Mouse (Mus musculus) hindbrain, embryonic 15.5 days (tissue): ENCODE results near the gene Cdkn2b. TPM values are rescaled to one million over a fixed set of nuclear protein-coding genes. Genes with fewer than 3 reads are reported as not detected.

Source experiments
- ATAC-seq: fragments of 200-750 bp; cut with Nextera tagmentation; 2 replicates; pipeline ENCODE4 v1.8.0; 2017; ENCODE audit warnings: low read depth, moderate number of reproducible peaks, moderate TSS enrichment; ENCODE audit not compliant: low FRiP score
- H3K27ac ChIP-seq: fragments of 300-500 bp; sonication (generic); replicated peaks from 2 replicates; pipeline ENCODE4 v1.5.1; 2015; ENCODE audit warnings: mild to moderate bottlenecking, inconsistent platforms
- H3K27me3 ChIP-seq: fragments of 300-500 bp; sonication (generic); 2 replicates; pipeline ENCODE4 v1.6.1; 2015; ENCODE audit warnings: control low read depth, inconsistent platforms
- H3K36me3 ChIP-seq: fragments of 300-500 bp; sonication (generic); 2 replicates; pipeline ENCODE4 v1.6.1; 2015; ENCODE audit warnings: control low read depth, inconsistent platforms
- H3K4me1 ChIP-seq: fragments of 300-500 bp; sonication (generic); replicated peaks from 2 replicates; pipeline ENCODE4 v1.6.1; 2015; ENCODE audit warnings: control low read depth, inconsistent platforms
- H3K4me2 ChIP-seq: fragments of 300-500 bp; sonication (generic); 2 replicates; pipeline ENCODE4 v1.6.1; 2015; ENCODE audit warnings: moderate library complexity, mild to moderate bottlenecking, inconsistent platforms
- H3K4me3 ChIP-seq: fragments of 300-500 bp; sonication (generic); 2 replicates; pipeline ENCODE4 v1.5.1; 2015; ENCODE audit warnings: mild to moderate bottlenecking, inconsistent platforms
- H3K9ac ChIP-seq: fragments of 300-500 bp; sonication (generic); 2 replicates; pipeline ENCODE4 v1.6.1; 2015; ENCODE audit warnings: inconsistent platforms
- H3K9me3 ChIP-seq: fragments of 300-500 bp; sonication (generic); 2 replicates; pipeline ENCODE4 v1.6.1; 2016; ENCODE audit warnings: control low read depth, inconsistent platforms
- WGBS: fragments of 180-500 bp; shearing (Covaris S2); methylation state at CpG from one replicate; pipeline ENCODE4 v1.1.7; 2015; 5-methylcytosine and 5-hydroxymethylcytosine counted together
- polyA plus RNA-seq: library from polyadenylated mRNA; unstranded; fragments of >200 nt; fragmentation: Nextera tagmentation; extraction: Ambion mirVana; gene quantifications from 2 replicates; pipeline ENCODE4 v1.2.1, GENCODE M21; 2015

Gene Cdkn2b
- polyA plus RNA-seq, 1 experiment from 2014 or later = 1.0 TPM

DNA sequence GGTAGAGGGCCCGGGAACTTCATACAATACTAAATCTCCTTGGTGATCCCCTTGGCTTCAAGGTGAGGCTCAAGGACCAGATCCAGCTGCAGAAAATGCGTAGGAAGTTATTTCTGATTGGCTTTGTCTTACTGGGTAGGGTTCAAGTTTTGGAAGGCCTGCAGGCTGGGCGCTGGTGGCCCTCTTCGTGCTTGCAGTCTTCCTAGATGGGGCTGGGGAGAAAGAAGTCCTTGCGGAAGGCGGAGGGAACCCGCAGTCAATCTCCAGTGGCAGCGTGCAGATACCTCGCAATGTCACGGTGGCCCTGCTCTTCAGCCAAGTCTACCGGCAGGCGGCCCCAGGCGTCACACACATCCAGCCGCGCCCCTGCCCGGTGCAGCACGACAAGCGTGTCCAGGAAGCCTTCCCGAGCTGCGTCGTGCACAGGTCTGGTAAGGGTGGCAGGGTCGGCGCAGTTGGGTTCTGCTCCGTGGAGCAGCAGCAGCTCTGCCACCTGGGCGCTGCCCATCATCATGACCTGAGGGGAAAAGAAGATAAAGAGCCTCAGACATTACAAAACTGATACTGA lies 4.0 kb downstream of the Cdkn2b start:
- Histone ChIP-seq H3K27ac (no peak overlapping the region), H3K4me2 (no peak overlapping the region), H3K9me3 (no peaks in the 10 kb centered on the region), H3K4me3 (no peak overlapping the region), H3K4me1 (peaks cover 7% of the 10 kb centered on the region), H3K36me3 (no peaks in the 10 kb centered on the region), H3K27me3 (peaks cover 93% of the 10 kb centered on the region), H3K9ac (no peak overlapping the region)
- WGBS = 2% methylated on average over 25 of the region's 25 CpGs
- no peak for ATAC-seq

- Histone ChIP-seq H3K9me3 (no peaks in the 10 kb centered on the region), H3K4me2 (no peak overlapping the region), H3K4me3 (no peak overlapping the region), H3K27me3 (peaks cover 89% of the 10 kb centered on the region), H3K27ac (no peak overlapping the region), H3K36me3 (no peaks in the 10 kb centered on the region), H3K9ac (no peak overlapping the region), H3K4me1 (peaks cover 4% of the 10 kb centered on the region)
- 4% methylated on average over 3 of the region's 3 CpGs for WGBS
- no peak for ATAC-seq
Measured at GRCm38 (mm10) chr4:89305691-89306090, 5.1 kb downstream of the Cdkn2b start.

DNA sequence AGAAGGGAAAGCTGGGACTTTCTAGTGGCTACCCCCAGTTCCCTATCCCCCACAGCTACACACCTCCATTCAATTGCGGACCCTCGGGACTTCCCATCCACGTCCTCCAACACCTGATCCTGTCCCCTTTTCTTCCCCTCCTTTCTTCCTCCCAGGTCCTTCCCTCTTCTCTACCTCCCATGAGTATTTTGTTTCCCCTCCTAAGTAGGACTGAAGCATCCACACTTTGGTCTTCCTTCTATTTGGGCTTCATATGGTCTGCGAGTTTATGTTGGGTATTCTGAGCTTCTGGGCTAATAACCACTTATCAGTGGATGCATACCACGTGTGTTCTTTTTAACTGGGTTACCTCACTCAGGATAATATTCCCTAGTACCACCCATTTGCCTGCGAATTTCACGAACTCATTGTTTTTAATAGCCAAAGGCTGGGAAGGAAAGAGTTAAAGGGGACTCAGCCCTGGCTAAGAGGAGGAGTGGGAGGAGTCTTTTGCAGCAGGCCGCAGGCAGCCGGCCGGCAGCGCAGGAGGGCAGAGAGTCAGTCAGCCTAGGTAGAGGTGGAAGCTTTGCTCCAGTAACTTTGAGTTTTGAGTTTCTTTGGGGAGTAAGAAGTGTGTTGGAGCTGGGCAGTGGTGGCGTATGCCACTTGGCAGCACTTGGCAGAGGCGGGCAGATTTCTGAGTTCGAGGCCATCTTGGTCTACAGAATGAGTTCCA lies 7.4 kb downstream of the Cdkn2b start:
- no peak overlapping the region for H3K27ac ChIP-seq
- no peaks in the 10 kb centered on the region for H3K36me3 ChIP-seq
- no peak overlapping the region for H3K4me2 ChIP-seq
- no peak overlapping the region for H3K9ac ChIP-seq
- no peak for ATAC-seq
- H3K4me1 ChIP-seq = no peaks in the 10 kb centered on the region
- under 1% methylated on average over 14 of the region's 14 CpGs for WGBS
- peaks cover 89% of the 10 kb centered on the region for H3K27me3 ChIP-seq
- no peak overlapping the region for H3K4me3 ChIP-seq
- H3K9me3 ChIP-seq = no peaks in the 10 kb centered on the region

GRCm38 (mm10) chr4:89302129-89302528 lies 8.7 kb downstream of the Cdkn2b start:
- no peak for ATAC-seq

GRCm38 (mm10) chr4:89299721-89300120 lies 11.1 kb downstream of the Cdkn2b start:
- Histone ChIP-seq H3K9ac (no peak overlapping the region), H3K27ac (no peak overlapping the region), H3K9me3 (no peaks in the 10 kb centered on the region), H3K4me1 (peaks cover 7% of the 10 kb centered on the region), H3K27me3 (peaks cover 86% of the 10 kb centered on the region), H3K4me2 (no peak overlapping the region), H3K4me3 (no peak overlapping the region), H3K36me3 (no peaks in the 10 kb centered on the region)
- 3% methylated on average over 2 of the region's 2 CpGs for WGBS
- ATAC-seq = no peak

More at GRCm38 (mm10) chr4:89302129-89302528, 8.7 kb downstream of the Cdkn2b start:
- no peaks in the 10 kb centered on the region for H3K9me3 ChIP-seq
- no peak overlapping the region for H3K27ac ChIP-seq
- H3K9ac ChIP-seq = no peak overlapping the region
- no peak overlapping the region for H3K4me3 ChIP-seq
- 0% methylated on average over 1 of the region's 1 CpGs for WGBS
- H3K4me2 ChIP-seq = no peak overlapping the region
- no peaks in the 10 kb centered on the region for H3K36me3 ChIP-seq
- no peaks in the 10 kb centered on the region for H3K4me1 ChIP-seq
- H3K27me3 ChIP-seq = peaks cover 86% of the 10 kb centered on the region

- peak; percentile 60 for ATAC-seq
- Histone ChIP-seq H3K27ac (no peak overlapping the region), H3K27me3 (peaks cover 88% of the 10 kb centered on the region), H3K4me1 (peaks cover 15% of the 10 kb centered on the region), H3K36me3 (no peaks in the 10 kb centered on the region), H3K9ac (no peak overlapping the region), H3K4me3 (peak overlapping the region; percentile 49), H3K9me3 (no peaks in the 10 kb centered on the region), H3K4me2 (peak overlapping the region; percentile 94)
- 2% methylated on average over 31 of the region's 31 CpGs for WGBS
Measured at GRCm38 (mm10) chr4:89295441-89296220, 15.2 kb downstream of the Cdkn2b start.

DNA sequence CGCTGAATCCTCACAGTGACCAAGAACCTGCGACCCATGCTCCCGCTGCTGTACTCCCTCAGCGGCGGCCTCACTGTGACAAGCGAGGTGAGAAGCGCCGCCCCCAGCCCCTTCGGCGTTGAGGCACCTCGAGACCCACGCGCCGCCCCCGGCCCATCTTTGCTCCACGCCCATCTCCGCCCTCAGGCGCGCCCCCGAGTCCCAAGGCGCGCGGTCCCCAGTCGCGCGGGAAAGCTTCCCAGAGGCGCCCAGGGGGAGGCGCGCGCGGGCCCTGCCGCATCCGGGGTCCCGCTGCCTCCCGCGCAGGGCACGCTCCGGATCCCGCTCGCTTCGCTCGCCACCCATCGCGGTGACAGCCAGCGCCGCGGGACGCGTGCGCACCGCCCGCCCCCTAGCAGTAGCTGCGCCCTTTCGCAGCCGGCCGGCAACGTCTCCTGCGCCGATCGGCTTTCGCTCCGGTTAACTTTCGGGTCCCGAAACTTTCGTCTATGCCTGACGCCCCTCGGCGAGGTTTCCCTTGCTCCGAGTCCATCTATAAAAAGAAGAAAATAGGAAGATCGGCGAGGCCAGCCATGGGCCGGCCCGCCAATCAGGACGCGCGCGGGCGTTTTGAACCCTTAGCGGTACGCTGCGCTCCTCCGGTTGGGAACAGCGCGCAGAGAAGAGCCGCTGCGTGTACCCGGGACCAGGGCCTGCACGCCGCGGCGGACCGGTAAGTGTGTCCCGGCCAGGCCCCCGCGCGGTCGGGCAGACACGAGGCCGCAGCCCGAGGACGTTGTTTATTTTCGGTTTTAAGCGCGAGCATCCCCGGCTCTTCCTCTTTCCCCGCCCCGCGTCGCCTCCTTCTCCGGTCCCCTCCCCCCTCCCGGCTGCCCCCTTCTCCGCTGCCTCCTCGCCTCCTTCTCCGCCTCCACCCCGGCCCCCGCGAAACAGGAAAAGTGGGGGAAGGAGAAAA lies 16.1 kb downstream of the Cdkn2b start, which contains the start of gene Cdkn2a:
Gene Cdkn2a, minus strand, starts transcription at position 168 of the 955 bp plus-strand sequence.
- Histone ChIP-seq H3K27me3 (peaks cover 88% of the 10 kb centered on the region), H3K9ac (peak within 1 kb of the TSS; percentile 32), H3K9me3 (no peaks in the 10 kb centered on the region), H3K4me3 (peak within 1 kb of the TSS; percentile 49), H3K36me3 (no peaks in the 10 kb centered on the region), H3K4me1 (peaks cover 15% of the 10 kb centered on the region), H3K27ac (no peak within 1 kb of the TSS), H3K4me2 (peak within 1 kb of the TSS; percentile 94)
- WGBS = under 1% methylated on average over 103 of the region's 117 CpGs
- ATAC-seq = peak; percentile 87

GRCm38 (mm10) chr4:89294091-89294485 lies 16.8 kb downstream of the Cdkn2b start:
- peak; percentile 21; the same call in 1 of the 2 replicates for ATAC-seq
- Histone ChIP-seq H3K27ac (no peak overlapping the region), H3K4me3 (peak overlapping the region; percentile 49), H3K36me3 (no peaks in the 10 kb centered on the region), H3K9ac (no peak overlapping the region), H3K4me1 (peaks cover 15% of the 10 kb centered on the region), H3K27me3 (peaks cover 88% of the 10 kb centered on the region), H3K9me3 (no peaks in the 10 kb centered on the region), H3K4me2 (peak overlapping the region; percentile 94)
- under 1% methylated on average over 26 of the region's 26 CpGs for WGBS

DNA sequence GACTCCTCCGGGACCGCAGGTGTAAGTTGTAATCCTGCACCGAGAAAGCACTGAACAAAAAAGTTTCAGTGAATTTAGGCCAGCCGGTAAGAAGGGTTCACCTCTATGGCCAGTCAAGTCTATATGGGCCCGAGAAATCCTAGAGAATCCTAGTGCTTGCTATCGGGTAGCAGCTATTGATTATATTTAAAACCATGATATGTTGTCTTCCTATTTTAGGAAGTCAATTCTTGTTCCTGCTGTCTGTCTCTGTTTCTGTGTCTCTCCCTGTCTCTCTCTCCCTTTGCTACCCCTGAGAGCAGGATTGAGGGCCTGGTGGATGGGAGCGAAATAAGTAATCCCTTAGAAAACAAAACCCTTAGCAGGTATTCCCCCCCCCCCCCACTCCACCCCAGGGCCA lies 17.3 kb downstream of the Cdkn2b start:
- Histone ChIP-seq H3K4me1 (peaks cover 15% of the 10 kb centered on the region), H3K27me3 (peaks cover 92% of the 10 kb centered on the region), H3K36me3 (no peaks in the 10 kb centered on the region), H3K9ac (no peak overlapping the region), H3K27ac (no peak overlapping the region), H3K4me2 (no peak overlapping the region), H3K4me3 (no peak overlapping the region), H3K9me3 (no peaks in the 10 kb centered on the region)
- no peak for ATAC-seq
- 6% methylated on average over 7 of the region's 7 CpGs for WGBS

DNA sequence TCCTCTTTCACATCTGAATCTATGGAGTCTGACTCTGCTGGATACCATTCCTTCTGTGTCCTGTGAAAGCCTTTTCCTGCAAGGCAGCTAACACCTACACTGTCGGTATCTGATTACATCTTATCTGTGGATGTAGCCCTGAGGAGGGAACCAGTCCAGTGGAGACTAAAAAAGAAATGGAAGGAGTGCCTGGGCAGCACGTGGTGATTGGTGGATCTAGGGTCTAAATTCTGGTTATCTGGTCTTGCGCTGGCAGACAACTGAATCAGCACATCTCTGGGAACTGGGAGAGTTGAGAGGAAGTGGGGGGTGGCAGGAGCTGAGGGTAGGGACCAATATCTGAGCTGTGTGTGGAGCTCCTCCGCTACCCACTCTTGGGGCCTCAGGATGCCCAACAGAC lies 21.8 kb downstream of the Cdkn2b start:
- ATAC-seq = no peak
- no peaks in the 10 kb centered on the region for H3K9me3 ChIP-seq

DNA sequence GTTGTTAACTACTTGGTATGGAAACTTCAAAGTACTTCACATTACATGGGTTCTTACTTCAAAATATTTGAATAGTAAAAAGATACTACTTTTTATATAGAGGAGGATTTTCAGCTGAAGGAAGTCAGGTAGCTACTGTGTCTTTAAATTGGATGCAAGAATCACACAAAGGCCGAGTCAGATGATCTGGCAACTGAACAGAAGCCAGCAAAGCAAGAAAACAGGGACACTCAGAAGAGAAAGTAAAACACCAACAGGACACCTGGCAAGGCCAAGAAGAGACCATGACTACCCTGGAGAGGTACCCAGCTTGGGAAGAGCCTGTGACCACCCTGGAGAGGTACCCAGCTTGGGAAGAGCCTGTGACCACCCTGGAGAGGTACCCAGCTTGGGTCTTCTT lies 24.3 kb downstream of the Cdkn2b start:
- no peaks in the 10 kb centered on the region for H3K9me3 ChIP-seq
- no peak overlapping the region for H3K27ac ChIP-seq

More for the DNA sequence above, 21.8 kb downstream of the Cdkn2b start:
- Histone ChIP-seq H3K9ac (no peak overlapping the region), H3K4me2 (no peak overlapping the region), H3K4me1 (peaks cover under 1% of the 10 kb centered on the region), H3K27ac (no peak overlapping the region), H3K36me3 (no peaks in the 10 kb centered on the region), H3K27me3 (peaks cover 86% of the 10 kb centered on the region), H3K4me3 (no peak overlapping the region)
- 2% methylated on average over 4 of the region's 4 CpGs for WGBS

More for the DNA sequence above, 24.3 kb downstream of the Cdkn2b start:
- H3K4me1 ChIP-seq = 0 out of 2 replicates have a peak, but pooled peaks cover 5% of the 10 kb centered on the region
- H3K36me3 ChIP-seq = no peaks in the 10 kb centered on the region
- H3K4me3 ChIP-seq = no peak overlapping the region
- H3K4me2 ChIP-seq = no peak overlapping the region
- H3K27me3 ChIP-seq = peaks cover 85% of the 10 kb centered on the region
- 4% methylated on average over 1 of the region's 1 CpGs for WGBS
- no peak overlapping the region for H3K9ac ChIP-seq
- no peak for ATAC-seq
